Mouse (Mus musculus) neural tube, embryonic 15.5 days (tissue): ENCODE results near the gene Olfr370. TPM values are rescaled to one million over a fixed set of nuclear protein-coding genes. Genes with fewer than 3 reads are reported as not detected.
"Not testable (repeated sequence)": the region's sequence is repeated elsewhere in the genome, so short reads cannot be mapped to it uniquely, and the experiment has no call there.

ENCODE experiments used
- ATAC-seq: fragments of 200-750 bp; cut with Nextera tagmentation; 2 replicates; pipeline ENCODE4 v1.8.0; 2017; ENCODE audit warnings: mild to moderate bottlenecking, moderate TSS enrichment, moderate library complexity; ENCODE audit not compliant: low FRiP score
- H3K27ac ChIP-seq: fragments of 300-500 bp; sonication (generic); replicated peaks from 2 replicates; pipeline ENCODE4 v1.5.1; 2015; ENCODE audit warnings: mild to moderate bottlenecking, inconsistent platforms
- H3K27me3 ChIP-seq: fragments of 300-500 bp; sonication (generic); replicated peaks from 2 replicates; pipeline ENCODE4 v1.6.1; 2015; ENCODE audit warnings: inconsistent platforms
- H3K36me3 ChIP-seq: fragments of 300-500 bp; sonication (generic); 2 replicates; pipeline ENCODE4 v1.6.1; 2015; ENCODE audit warnings: inconsistent platforms
- H3K4me1 ChIP-seq: fragments of 300-500 bp; sonication (generic); 2 replicates; pipeline ENCODE4 v1.6.1; 2015; ENCODE audit warnings: inconsistent platforms
- H3K4me2 ChIP-seq: fragments of 300-500 bp; sonication (generic); 2 replicates; pipeline ENCODE4 v1.6.1; 2015; ENCODE audit warnings: inconsistent platforms, mild to moderate bottlenecking, moderate library complexity
- H3K4me3 ChIP-seq: fragments of 300-500 bp; sonication (generic); replicated peaks from 2 replicates; pipeline ENCODE4 v1.5.1; 2015; ENCODE audit warnings: mild to moderate bottlenecking, inconsistent platforms
- H3K9ac ChIP-seq: fragments of 300-500 bp; sonication (generic); replicated peaks from 2 replicates; pipeline ENCODE4 v1.6.1; 2015; ENCODE audit warnings: mild to moderate bottlenecking, inconsistent platforms
- H3K9me3 ChIP-seq: fragments of 300-500 bp; sonication (generic); replicated peaks from 2 replicates; pipeline ENCODE4 v1.6.1; 2016; ENCODE audit warnings: inconsistent platforms
- WGBS: fragments of 180-500 bp; shearing (Covaris S2); methylation state at CpG from one replicate; pipeline ENCODE4 v1.1.7; 2015; ENCODE audit warnings: mixed read lengths; 5-methylcytosine and 5-hydroxymethylcytosine counted together
- polyA plus RNA-seq: library from polyadenylated mRNA; unstranded; fragments of >200 nt; fragmentation: Nextera tagmentation; extraction: Ambion mirVana; gene quantifications from 2 replicates; pipeline ENCODE4 v1.2.1, GENCODE M21; 2015

Olfr370 gene
- polyA plus RNA-seq, 1 experiment from 2014 or later: not detected

GRCm38 (mm10) chr8:83568128-83568527 lies 32.5 kb downstream of the Olfr370 start:
- H3K4me3 ChIP-seq: peak overlapping the region; percentile 77
- WGBS: 76% methylated on average over 5 of the region's 5 CpGs

DNA sequence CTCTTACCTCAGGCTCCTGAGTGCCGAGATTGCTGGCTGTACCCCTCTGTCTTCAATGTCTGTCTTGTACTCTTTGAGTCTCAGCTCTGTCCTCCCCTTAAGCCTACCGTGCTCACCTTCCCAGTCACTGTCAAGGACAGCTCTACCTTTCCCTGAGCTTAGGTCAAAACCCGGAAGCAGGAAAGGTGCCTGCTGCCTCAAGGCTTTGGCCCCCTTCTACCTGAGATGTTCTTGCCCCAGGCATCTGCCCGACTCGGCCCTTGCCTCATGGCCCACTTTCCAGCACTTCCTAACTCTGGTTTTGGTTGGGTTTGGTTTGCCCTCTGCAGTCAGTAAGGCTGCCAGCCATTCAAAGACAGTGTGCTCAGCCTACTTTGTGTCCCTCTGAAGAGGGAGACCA lies 33.2 kb downstream of the Olfr370 start:
- ATAC-seq: no peak
- Histone ChIP-seq H3K4me2 (no peak overlapping the region), H3K4me3 (no peak overlapping the region), H3K36me3 (peaks cover 32% of the 10 kb centered on the region), H3K27me3 (no peaks in the 10 kb centered on the region), H3K27ac (no peak overlapping the region), H3K9ac (no peak overlapping the region), H3K9me3 (no peaks in the 10 kb centered on the region), H3K4me1 (peaks cover 29% of the 10 kb centered on the region)
- 81% methylated on average over 5 of the region's 5 CpGs for WGBS

More at GRCm38 (mm10) chr8:83568128-83568527, 32.5 kb downstream of the Olfr370 start:
- no peaks in the 10 kb centered on the region for H3K27me3 ChIP-seq
- ATAC-seq: no peak
- peak overlapping the region; percentile 66 for H3K9ac ChIP-seq
- no peaks in the 10 kb centered on the region for H3K9me3 ChIP-seq
- H3K4me1 ChIP-seq: peaks cover 29% of the 10 kb centered on the region
- H3K4me2 ChIP-seq: peak overlapping the region; percentile 85
- peaks cover 30% of the 10 kb centered on the region for H3K36me3 ChIP-seq
- H3K27ac ChIP-seq: no peak overlapping the region

GRCm38 (mm10) chr8:83569165-83569564 lies 33.6 kb downstream of the Olfr370 start:
- Histone ChIP-seq H3K27ac (no peak overlapping the region), H3K9me3 (no peaks in the 10 kb centered on the region), H3K4me1 (peaks cover 31% of the 10 kb centered on the region), H3K27me3 (no peaks in the 10 kb centered on the region), H3K9ac (no peak overlapping the region), H3K36me3 (peaks cover 32% of the 10 kb centered on the region), H3K4me3 (no peak overlapping the region), H3K4me2 (no peak overlapping the region)
- ATAC-seq: no peak
- 82% methylated on average over 4 of the region's 4 CpGs for WGBS

GRCm38 (mm10) chr8:83570272-83571000 lies 34.9 kb downstream of the Olfr370 start:
- Histone ChIP-seq H3K9ac (no peak overlapping the region), H3K27ac (no peak overlapping the region), H3K4me3 (no peak overlapping the region), H3K36me3 (peaks cover 32% of the 10 kb centered on the region), H3K4me2 (no peak overlapping the region), H3K27me3 (no peaks in the 10 kb centered on the region), H3K9me3 (no peaks in the 10 kb centered on the region), H3K4me1 (peaks cover 44% of the 10 kb centered on the region)
- ATAC-seq: no peak
- 88% methylated on average over 15 of the region's 15 CpGs for WGBS

DNA sequence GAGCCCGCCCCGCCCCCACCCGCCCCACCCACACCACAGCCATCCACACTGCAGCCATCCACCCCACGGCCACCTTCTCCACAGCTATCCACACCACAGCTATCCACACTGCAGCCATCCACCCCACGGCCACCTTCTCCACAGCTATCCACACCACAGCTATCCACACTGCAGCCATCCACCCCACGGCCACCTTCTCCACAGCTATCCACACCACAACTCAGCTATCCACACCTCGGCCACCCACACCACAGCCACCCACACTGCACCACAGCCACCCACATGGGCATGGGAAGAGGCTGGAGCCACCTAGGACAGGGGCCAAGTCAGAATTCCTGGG lies 35.4 kb downstream of the Olfr370 start:
- not testable (repeated sequence) for H3K4me3 ChIP-seq, H3K4me2 ChIP-seq, H3K9me3 ChIP-seq, ATAC-seq, H3K27ac ChIP-seq, H3K9ac ChIP-seq, H3K27me3 ChIP-seq
- Histone ChIP-seq H3K36me3 (peaks cover 32% of the 10 kb centered on the region), H3K4me1 (peaks cover 49% of the 10 kb centered on the region)
- 96% methylated on average over 7 of the region's 7 CpGs for WGBS

DNA sequence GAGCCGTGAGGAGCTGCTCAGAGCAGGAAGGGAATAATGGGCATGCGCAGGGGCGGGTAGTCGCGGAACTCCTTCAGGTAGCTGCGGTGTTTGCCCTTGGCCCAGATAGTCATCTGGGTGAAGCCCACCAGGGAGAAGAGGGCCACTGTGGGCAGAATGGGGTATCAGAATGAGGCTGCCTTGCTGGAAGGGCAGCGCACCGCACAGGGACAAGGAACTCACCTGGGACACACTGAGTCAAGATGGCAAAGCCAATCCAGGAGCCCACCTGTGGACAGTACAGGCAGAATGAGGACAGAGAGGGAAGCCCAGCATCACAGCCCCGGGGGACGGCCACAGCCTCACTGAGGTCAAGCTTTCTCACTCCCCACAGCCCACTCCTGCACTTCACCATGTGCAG lies 36.2 kb downstream of the Olfr370 start:
- H3K36me3 ChIP-seq: peaks cover 32% of the 10 kb centered on the region
- 93% methylated on average over 10 of the region's 10 CpGs for WGBS
- no peak for ATAC-seq

GRCm38 (mm10) chr8:83572246-83572812 lies 36.7 kb downstream of the Olfr370 start:
- Histone ChIP-seq H3K4me3 (no peak overlapping the region), H3K4me1 (peaks cover 57% of the 10 kb centered on the region), H3K4me2 (no peak overlapping the region), H3K36me3 (peaks cover 32% of the 10 kb centered on the region), H3K27me3 (no peaks in the 10 kb centered on the region), H3K9ac (no peak overlapping the region), H3K27ac (no peak overlapping the region), H3K9me3 (no peaks in the 10 kb centered on the region)
- WGBS: 93% methylated on average over 5 of the region's 5 CpGs
- no peak for ATAC-seq

More for the DNA sequence above, 36.2 kb downstream of the Olfr370 start:
- Histone ChIP-seq H3K4me2 (no peak overlapping the region), H3K4me1 (peaks cover 54% of the 10 kb centered on the region), H3K27ac (no peak overlapping the region), H3K27me3 (no peaks in the 10 kb centered on the region), H3K9me3 (no peaks in the 10 kb centered on the region), H3K9ac (no peak overlapping the region), H3K4me3 (no peak overlapping the region)

DNA sequence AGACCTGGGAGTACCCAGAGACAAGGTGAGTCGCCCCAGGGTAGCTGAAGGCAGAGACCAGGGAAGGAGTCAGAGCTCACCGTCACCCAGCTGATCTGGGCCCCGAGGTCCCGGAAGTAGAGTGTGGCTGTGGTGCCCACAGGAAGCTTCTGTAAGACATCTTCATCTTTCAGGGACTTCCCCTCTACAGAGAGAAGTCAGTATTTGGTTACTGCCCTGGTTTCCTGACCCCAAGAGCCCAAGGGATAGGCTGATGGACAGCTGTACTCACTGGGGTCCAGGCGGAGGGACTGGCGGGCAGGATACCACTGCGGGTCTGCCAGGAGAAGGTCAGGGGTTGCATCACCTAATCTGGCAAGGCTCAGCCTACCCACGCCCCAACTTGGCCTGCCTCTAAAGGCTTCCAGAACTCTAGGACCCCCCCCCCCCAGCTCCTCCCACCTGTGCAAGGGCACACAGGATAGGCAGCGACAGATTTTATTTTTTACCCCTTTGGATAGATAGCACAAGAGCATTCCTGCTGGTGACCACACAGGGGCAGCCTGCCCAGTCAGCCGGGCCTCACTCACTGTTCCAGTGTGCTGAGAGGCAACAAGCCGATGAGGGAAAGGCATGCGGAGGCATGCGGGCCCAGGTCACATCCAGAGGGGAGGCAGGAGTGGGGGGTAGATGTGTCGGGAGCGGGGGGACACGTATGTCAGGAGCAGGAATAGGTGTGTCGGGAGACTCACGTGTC lies 37.7 kb downstream of the Olfr370 start:
- no peak for ATAC-seq
- Histone ChIP-seq H3K27ac (no peak overlapping the region), H3K4me1 (peaks cover 55% of the 10 kb centered on the region), H3K9ac (no peak overlapping the region), H3K27me3 (no peaks in the 10 kb centered on the region), H3K4me2 (no peak overlapping the region), H3K36me3 (peaks cover 32% of the 10 kb centered on the region), H3K4me3 (no peak overlapping the region), H3K9me3 (no peaks in the 10 kb centered on the region)
- WGBS: 87% methylated on average over 18 of the region's 18 CpGs

DNA sequence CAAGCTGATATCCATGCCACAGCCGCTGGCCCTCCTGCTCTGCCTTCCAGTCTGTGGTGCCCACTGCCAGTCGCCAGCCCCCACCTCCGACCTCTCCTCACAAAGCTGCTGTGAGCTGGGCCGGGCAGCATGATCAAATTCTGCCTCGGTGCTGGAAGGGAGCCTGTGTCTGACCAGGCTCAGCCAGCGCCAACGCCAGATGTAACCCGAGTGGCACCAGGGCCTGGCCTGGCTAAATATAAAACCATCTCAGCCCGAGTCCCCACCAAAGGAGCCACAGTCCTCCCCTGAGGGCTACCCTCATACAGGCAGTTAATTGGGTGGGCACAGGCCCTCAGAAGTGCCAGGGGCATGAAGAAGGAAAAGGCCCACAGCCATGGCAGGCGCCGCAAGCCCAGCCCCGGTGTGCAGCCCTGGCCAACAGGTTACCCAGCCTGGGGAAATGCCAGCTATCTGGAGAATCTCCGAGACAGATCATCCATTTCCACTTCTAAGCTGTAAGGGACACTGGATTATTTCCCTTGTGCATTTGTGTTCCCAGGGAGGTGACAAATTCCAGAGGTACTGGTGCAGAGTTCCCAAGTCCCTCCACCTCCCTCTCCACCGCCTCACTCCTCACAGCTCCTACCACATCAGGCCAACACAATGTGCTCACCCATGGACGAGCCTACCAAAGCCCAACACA lies 39.2 kb downstream of the Olfr370 start:
- Histone ChIP-seq H3K36me3 (peaks cover 32% of the 10 kb centered on the region), H3K4me2 (no peak overlapping the region), H3K9me3 (no peaks in the 10 kb centered on the region), H3K4me3 (no peak overlapping the region), H3K27me3 (no peaks in the 10 kb centered on the region), H3K9ac (no peak overlapping the region), H3K4me1 (peaks cover 59% of the 10 kb centered on the region), H3K27ac (no peak overlapping the region)
- WGBS: 89% methylated on average over 15 of the region's 15 CpGs
- no peak for ATAC-seq

- no peak overlapping the region for H3K9ac ChIP-seq
- ATAC-seq: no peak
- no peak overlapping the region for H3K27ac ChIP-seq
- no peak overlapping the region for H3K4me3 ChIP-seq
- H3K4me2 ChIP-seq: no peak overlapping the region
- peaks cover 22% of the 10 kb centered on the region for H3K36me3 ChIP-seq
- no peaks in the 10 kb centered on the region for H3K9me3 ChIP-seq
- WGBS: 78% methylated on average over 17 of the region's 17 CpGs
- H3K27me3 ChIP-seq: no peaks in the 10 kb centered on the region
- H3K4me1 ChIP-seq: peaks cover 66% of the 10 kb centered on the region
Measured at GRCm38 (mm10) chr8:83575561-83576515, 40.3 kb downstream of the Olfr370 start.

DNA sequence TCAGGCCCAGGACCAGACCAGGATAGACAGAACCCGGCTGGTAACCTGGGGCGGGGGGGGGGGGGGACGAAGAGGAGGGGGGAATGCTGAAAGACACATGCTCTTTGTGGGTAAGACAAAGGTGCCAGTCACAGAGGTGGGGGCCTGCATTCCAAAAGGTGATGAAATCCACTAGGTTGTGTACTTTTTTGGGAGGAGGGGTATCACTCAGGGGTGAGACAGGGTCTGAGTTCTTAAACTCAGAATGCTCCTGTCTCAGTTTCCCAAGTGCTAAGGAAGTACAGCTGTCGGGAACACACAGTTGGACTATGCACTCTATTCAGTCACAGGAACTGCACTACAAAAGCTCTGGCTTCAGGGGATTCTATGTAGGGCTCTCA lies 40.9 kb downstream of the Olfr370 start:
- Histone ChIP-seq H3K27me3 (no peaks in the 10 kb centered on the region), H3K9me3 (no peaks in the 10 kb centered on the region), H3K4me3 (no peak overlapping the region), H3K36me3 (peaks cover 17% of the 10 kb centered on the region), H3K9ac (no peak overlapping the region), H3K4me1 (peaks cover 73% of the 10 kb centered on the region), H3K27ac (no peak overlapping the region), H3K4me2 (no peak overlapping the region)
- ATAC-seq: no peak
- WGBS: 72% methylated on average over 3 of the region's 4 CpGs
